Mouse (Mus musculus) bone marrow macrophage, adult 2 months (primary cell): ENCODE measurements at regions not wholly inside any gene's neighbourhood (a gene's known extent, or its start where the extent isn't known, plus 50 kb on each side); places are given as distances from the start of the nearest gene placed in this dataset.

Source experiments
- CTCF ChIP-seq: IDR thresholded peaks from 2 replicates; pipeline ENCODE4 v1.5.1; 2012; ENCODE audit warnings: low read depth, mild to moderate bottlenecking, low read length, moderate library complexity
- POLR2A ChIP-seq: IDR thresholded peaks from 2 replicates; pipeline ENCODE4 v1.6.1; 2012; ENCODE audit warnings: mild to moderate bottlenecking, low read depth, low read length, borderline replicate concordance

DNA sequence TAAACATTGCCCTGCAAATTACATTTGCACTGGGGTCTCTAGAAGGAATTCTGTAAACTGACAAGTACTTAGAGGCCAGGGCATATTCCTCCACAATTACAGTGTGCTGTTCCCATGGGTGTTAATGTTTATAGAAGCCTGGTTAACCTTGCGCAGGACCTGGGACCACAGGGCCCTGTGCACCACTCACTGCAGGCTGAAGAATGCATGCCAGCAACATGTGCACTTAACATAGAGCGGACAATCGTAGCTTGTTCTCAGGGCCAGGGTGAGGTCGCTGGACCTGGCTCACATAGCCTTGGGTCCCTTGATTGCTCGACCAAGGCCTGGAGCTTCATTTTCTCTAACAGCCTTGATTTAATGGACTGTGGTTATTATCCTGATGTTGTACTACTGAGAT, 168.8 kb downstream of the Hs3st3b1 start:
- TF ChIP-seq POLR2A: no peak
- TF ChIP-seq CTCF: no peak
